Mouse (Mus musculus) adrenal gland, adult 10 weeks (tissue): ENCODE data around the gene Ublcp1. TPM values are rescaled to one million over a fixed set of nuclear protein-coding genes. Genes with fewer than 3 reads are reported as not detected.

Experiments used
- polyA plus RNA-seq: library from polyadenylated mRNA; stranded (reverse); fragments of 350-450 nt; fragmentation: Illumina TruSeq; extraction: RNeasy Lipid Tissue Mini Kit (QIAGEN cat#74804); gene quantifications from one replicate; pipeline ENCODE4 v1.2.3, GENCODE M21; 2014; ENCODE audit warnings: low read depth, low replicate concordance

The Ublcp1 gene
- 126 TPM for polyA plus RNA-seq

DNA sequence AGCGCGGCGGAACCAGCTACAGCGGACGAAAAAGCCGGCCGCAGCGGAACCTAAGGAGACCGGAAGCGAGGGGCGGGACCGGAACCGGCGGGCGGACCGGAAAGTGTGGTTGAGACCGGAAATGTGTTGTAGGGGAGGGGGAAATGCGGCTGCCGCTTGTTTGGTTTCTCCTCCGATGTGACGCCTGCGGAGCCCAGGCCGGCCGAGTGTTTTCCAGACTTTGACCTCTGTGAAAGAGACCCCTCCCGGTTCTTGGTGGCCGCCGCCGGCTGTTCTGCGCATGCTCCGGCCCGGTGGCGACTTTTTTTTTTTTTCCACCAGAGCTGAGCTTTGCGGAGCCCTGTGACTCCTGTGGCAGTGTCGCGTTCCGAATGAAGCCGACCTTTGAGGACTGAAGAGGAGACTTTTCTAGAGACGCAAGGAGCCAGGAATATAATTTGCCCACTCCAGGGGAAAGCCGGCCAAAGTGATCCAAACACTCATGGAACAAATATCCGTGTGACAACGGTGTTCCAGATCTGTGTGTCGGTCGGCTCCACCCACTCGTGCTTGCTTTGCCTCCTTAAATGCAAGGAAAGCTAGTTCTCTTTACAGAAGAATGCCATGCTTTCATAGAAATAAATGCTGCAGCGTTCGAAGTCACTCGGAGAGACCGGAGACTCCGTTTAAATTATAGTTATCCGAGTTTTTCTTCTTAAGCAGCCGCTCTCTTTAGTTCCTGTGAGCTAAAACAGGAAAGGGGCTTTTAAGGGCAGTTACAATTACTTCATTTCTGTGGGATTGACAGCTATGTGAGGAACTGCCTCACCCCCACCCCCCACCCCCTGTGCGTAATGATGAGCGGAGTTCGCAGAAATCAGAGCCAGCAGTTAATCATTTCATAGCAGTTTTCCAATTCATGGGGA lies at the start of gene Ublcp1:
TSS of gene Ublcp1 (minus strand) at position 67 of the 905 bp plus-strand sequence.

DNA sequence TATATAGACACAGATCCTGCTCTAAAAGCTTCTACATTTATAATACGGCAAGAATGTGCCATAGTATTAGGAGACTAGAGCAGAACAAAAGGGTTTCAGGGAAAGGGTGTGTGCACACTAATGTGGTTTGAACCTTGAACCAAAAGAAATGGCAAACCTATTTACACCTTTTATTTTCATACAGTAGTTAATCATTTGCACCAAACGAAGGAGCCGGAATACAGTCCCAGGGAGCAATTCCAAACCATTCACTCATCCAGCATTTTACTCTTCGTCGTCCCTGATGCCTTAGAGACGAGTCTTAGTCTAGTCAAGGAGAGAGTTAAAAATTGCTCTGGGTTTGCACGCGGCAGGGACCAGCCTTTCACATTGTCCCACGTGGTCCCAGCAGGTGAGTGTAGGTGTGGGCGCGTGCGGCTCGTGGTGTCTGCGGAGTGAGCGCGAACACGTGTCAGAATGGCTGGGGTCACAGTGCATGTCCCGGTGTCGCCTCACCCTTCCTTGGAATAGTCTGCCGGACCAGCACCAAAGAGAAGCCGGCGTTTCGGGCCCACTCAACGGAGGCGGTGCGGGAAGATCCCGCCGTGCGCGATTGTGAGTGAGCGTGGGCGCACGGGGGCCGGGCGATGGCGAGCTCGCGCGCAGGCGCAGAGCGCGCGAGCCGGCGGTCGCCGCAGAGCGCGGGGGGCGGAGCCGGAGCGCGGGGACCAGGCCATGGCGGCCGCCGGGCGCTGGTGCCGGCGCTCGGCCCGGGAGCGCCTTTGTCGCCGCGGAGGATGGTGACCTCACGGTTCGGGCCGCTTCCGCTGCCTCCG lies 48.2 kb upstream of the Ublcp1 start, which contains the start of gene Rnf145:
TSS of gene Rnf145 (plus strand) at position 684 of the 815 bp plus-strand sequence.

Other genes starting within 250 kb of the Ublcp1 start
- gene Il12b, start 70.4 kb downstream of the Ublcp1 start, polyA plus RNA-seq, result not detected
- gene Rnf145, start 48.5 kb upstream of the Ublcp1 start, polyA plus RNA-seq, result 70.7 TPM
- 29.7 TPM for gene Ebf1, start 146.8 kb upstream of the Ublcp1 start, polyA plus RNA-seq